Comparison of ENCODE assay signal across 10 mouse cellular contexts in genomic region chr13:69852313-69852712, GRCm38 (mm10). TPM values are rescaled to one million over a fixed set of nuclear protein-coding genes. Genes with fewer than 3 reads are reported as not detected.
DNase-seq lines count a peak whose midpoint lies in the region; ATAC-seq lines count a peak whose summit lies in the region.
"Had no signal": no experiment of that assay in that cellular context is flagged by ENCODE, and none has a peak within 500 bp of the region (broad histone marks: within the 10 kb centered on the region; RNA-seq: fewer than 3 reads in every experiment).

No protein-coding gene starts in this region.

- WGBS in midbrain, embryonic 11.5 days = 76% methylated on average over 5 of the region's 5 CpGs
- 74% methylated on average over 5 of the region's 5 CpGs for WGBS in midbrain, embryonic 16.5 days

- H3K4me3 ChIP-seq in midbrain, embryonic 11.5 days (ENCODE audit: low read depth, low read length) = no peak overlapping the region
- no peak overlapping the region for H3K4me3 ChIP-seq in midbrain, embryonic 16.5 days (ENCODE audit: low read depth, low read length)
- H3K4me3 ChIP-seq: heart, embryonic 13.5 days; layer of hippocampus, adult 2 months had no signal

- H3K4me1 ChIP-seq in midbrain, embryonic 11.5 days (ENCODE audit: control insufficient read depth, insufficient read depth, low read length) = no peaks in the 10 kb centered on the region
- no peaks in the 10 kb centered on the region for H3K4me1 ChIP-seq in midbrain, embryonic 16.5 days (ENCODE audit: control insufficient read depth, insufficient read depth, low read length)
- H3K4me1 ChIP-seq: heart, embryonic 13.5 days had no signal

- H3K9ac ChIP-seq in midbrain, embryonic 11.5 days (ENCODE audit: low read length) = no peak overlapping the region
- no peak overlapping the region for H3K9ac ChIP-seq in midbrain, embryonic 16.5 days (ENCODE audit: low read depth, low read length)
- H3K9ac ChIP-seq: heart, embryonic 13.5 days had no signal

- no peaks in the 10 kb centered on the region for H3K36me3 ChIP-seq in midbrain, embryonic 11.5 days (ENCODE audit: control insufficient read depth, insufficient read depth, low read length)
- no peaks in the 10 kb centered on the region for H3K36me3 ChIP-seq in midbrain, embryonic 16.5 days (ENCODE audit: control insufficient read depth, insufficient read depth, low read length)
- H3K36me3 ChIP-seq: heart, embryonic 13.5 days had no signal

- intact Hi-C loops in heart, postnatal 36 days (cut with DNase I) = no loop called here

- no peaks in the 10 kb centered on the region for H3K9me3 ChIP-seq in midbrain, embryonic 11.5 days (ENCODE audit: control insufficient read depth, low read length)
- no peaks in the 10 kb centered on the region for H3K9me3 ChIP-seq in midbrain, embryonic 16.5 days (replicated peaks; ENCODE audit: control insufficient read depth, low read length, poor library complexity, severe bottlenecking)
- H3K9me3 ChIP-seq: heart, embryonic 13.5 days had no signal

- ATAC-seq in midbrain, embryonic 11.5 days (ENCODE audit: low FRiP score) = no peak
- no peak for ATAC-seq in midbrain, embryonic 16.5 days

- DNase-seq in heart, postnatal 36 days = peak; percentile 1 to 7
- DNase-seq in heart, adult 9 months (ENCODE audit: low spot score in 2 of 2) = no peak
- DNase-seq in midbrain, embryonic 11.5 days (ENCODE audit: low spot score, missing footprints) = peak; percentile 87
- peak; percentile 1 for DNase-seq in c-Kit-positive CD71-positive TER-119-negative erythroid progenitor cells, embryonic 14.5 days (ENCODE audit: low read depth)
- peak; percentile 59 for DNase-seq in mesoderm, embryonic 11.5 days (ENCODE audit: low read depth, low spot score)
- no peak for DNase-seq in layer of hippocampus, adult 8-10 months (ENCODE audit: low spot score in 2 of 2)
- no peak for DNase-seq in left cerebral cortex, adult 8-10 months (ENCODE audit: low spot score in 2 of 2)

- H3K27me3 ChIP-seq in midbrain, embryonic 11.5 days (ENCODE audit: control insufficient read depth, insufficient read depth, low read length) = no peaks in the 10 kb centered on the region
- no peaks in the 10 kb centered on the region for H3K27me3 ChIP-seq in midbrain, embryonic 16.5 days (ENCODE audit: control insufficient read depth, insufficient read depth, low read depth, low read length)
- H3K27me3 ChIP-seq: heart, embryonic 13.5 days had no signal

- no peak overlapping the region for H3K27ac ChIP-seq in midbrain, embryonic 11.5 days (ENCODE audit: low read depth, low read length)
- no peak overlapping the region for H3K27ac ChIP-seq in midbrain, embryonic 16.5 days (ENCODE audit: low read length)
- H3K27ac ChIP-seq: heart, embryonic 13.5 days; layer of hippocampus, adult 2 months had no signal

- no peak overlapping the region for H3K4me2 ChIP-seq in midbrain, embryonic 11.5 days
- no peak overlapping the region for H3K4me2 ChIP-seq in midbrain, embryonic 16.5 days (ENCODE audit: low read length)
- H3K4me2 ChIP-seq: heart, embryonic 13.5 days had no signal

RNA-seq across cellular contexts. Expression of gene Med10, which starts 50.1 kb away (rescaled TPM):
- total RNA-seq in heart, postnatal 36 days (2021) = 10 to 100 TPM; 22.1 to 23.4 TPM
- polyA plus RNA-seq in midbrain, embryonic 11.5 days (2014; fragmentation: Nextera tagmentation; extraction: Ambion mirVana) = 217 and 228 TPM in 2 replicates
- polyA plus RNA-seq in midbrain, embryonic 16.5 days (2015; fragmentation: Nextera tagmentation; extraction: Ambion mirVana) = 134 and 139 TPM in 2 replicates
- total RNA-seq in layer of hippocampus, adult 8-10 months (2022) = 10 to 100 TPM; 54.9 to 59.6 (median 56.3) TPM
- 10 to 100 TPM; 45.1 to 50.6 (median 47.1) TPM for total RNA-seq in left cerebral cortex, adult 8-10 months (2022)

Comparison
In these comparisons a context has a peak if more than half of its experiments do, and no peak if none do; other contexts are left out.
1. DNase-seq: peak in heart, postnatal 36 days (2 of 2), midbrain, embryonic 11.5 days (single experiment), c-Kit-positive CD71-positive TER-119-negative erythroid progenitor cells, embryonic 14.5 days (single experiment) and mesoderm, embryonic 11.5 days (single experiment); none in heart, adult 9 months (0 of 2), layer of hippocampus, adult 8-10 months (0 of 2) and left cerebral cortex, adult 8-10 months (0 of 2).